Mouse (Mus musculus) brown adipose tissue, adult 24 weeks (tissue): Measurements from ENCODE around the gene Tesc. TPM values are rescaled to one million over a fixed set of nuclear protein-coding genes. Genes with fewer than 3 reads are reported as not detected.

Experiments used
- H3K27ac ChIP-seq: fragments of 200-500 bp; replicated peaks from 2 replicates; pipeline ENCODE4 v1.5.1; 2012; ENCODE audit warnings: low read depth, mild to moderate bottlenecking, low read length
- H3K4me1 ChIP-seq: fragments of 200-500 bp; 2 replicates; pipeline ENCODE4 v1.6.1; 2012; ENCODE audit warnings: low read length, mixed read lengths; ENCODE audit not compliant: control insufficient read depth, insufficient read depth, insufficient read length
- H3K4me3 ChIP-seq: fragments of 200-500 bp; 2 replicates; pipeline ENCODE4 v1.5.1; 2012; ENCODE audit warnings: low read depth, mild to moderate bottlenecking, low read length, moderate library complexity; ENCODE audit not compliant: insufficient read depth
- polyA plus RNA-seq: library from polyadenylated mRNA; stranded (reverse); fragments of >200 nt; gene quantifications from 2 replicates; pipeline ENCODE4 v1.2.4, GENCODE M21; 2012; ENCODE audit not compliant: missing spikeins, insufficient read depth, insufficient read length

Tesc gene
- polyA plus RNA-seq, 1 experiment, result 8.8 TPM

DNA sequence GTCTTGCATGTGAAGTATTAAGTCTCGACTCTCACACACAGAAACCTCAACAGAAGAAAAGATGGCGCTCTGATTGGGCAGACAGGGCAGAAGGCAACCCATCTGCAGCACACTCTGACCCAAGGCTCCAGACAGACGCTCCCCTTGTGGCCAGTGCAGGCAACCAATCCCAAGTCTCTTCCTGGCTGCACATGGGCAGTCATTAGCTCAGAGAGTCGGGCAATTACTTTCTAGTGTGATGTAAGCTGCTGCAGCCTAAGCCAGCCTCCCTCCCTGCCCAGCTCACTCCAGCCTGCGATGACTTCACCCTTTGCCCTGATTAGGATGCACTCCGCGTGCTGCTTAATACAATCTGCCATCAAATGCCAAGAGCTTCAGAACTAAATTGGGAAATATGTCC, 61.6 kb downstream of the Tesc start:
- Histone ChIP-seq H3K4me3 (no peak overlapping the region), H3K27ac (peak overlapping the region; percentile 10; the same call in 1 of the 2 replicates), H3K4me1 (peaks cover 17% of the 10 kb centered on the region)

GRCm38 (mm10) chr5:118090101-118090500, 62.6 kb downstream of the Tesc start:
- no peak overlapping the region for H3K27ac ChIP-seq
- H3K4me1 ChIP-seq, result peaks cover 13% of the 10 kb centered on the region
- H3K4me3 ChIP-seq, result no peak overlapping the region

DNA sequence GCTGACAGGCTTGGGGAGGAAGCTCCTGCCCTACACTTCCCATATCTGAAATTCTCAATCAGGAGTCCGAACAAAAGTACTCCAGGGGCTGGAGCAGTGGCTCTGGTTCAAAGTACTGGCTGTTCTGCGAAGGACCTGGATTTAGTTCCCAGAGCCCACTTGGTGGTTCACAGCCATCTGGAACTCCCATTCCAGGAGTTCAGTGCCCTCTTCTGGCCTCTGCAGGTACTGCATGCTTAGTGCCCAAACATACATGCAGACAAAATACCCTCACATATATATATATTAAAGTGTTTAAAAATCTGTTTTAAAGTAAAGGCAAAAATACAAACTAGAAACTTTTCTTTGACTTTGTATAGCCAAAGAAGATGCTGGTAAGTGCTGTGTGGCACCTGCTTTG, 63.3 kb downstream of the Tesc start:
- H3K27ac ChIP-seq, result no peak overlapping the region
- H3K4me1 ChIP-seq, result peaks cover 13% of the 10 kb centered on the region
- H3K4me3 ChIP-seq, result no peak overlapping the region

GRCm38 (mm10) chr5:118093321-118094035, 65.9 kb downstream of the Tesc start:
- H3K4me3 ChIP-seq, result no peak overlapping the region
- H3K27ac ChIP-seq, result no peak overlapping the region
- H3K4me1 ChIP-seq, result peaks cover 8% of the 10 kb centered on the region

GRCm38 (mm10) chr5:118095433-118095832, 67.9 kb downstream of the Tesc start:
- no peak overlapping the region for H3K27ac ChIP-seq
- no peak overlapping the region for H3K4me3 ChIP-seq
- H3K4me1 ChIP-seq, result no peaks in the 10 kb centered on the region

- no peak overlapping the region for H3K27ac ChIP-seq
- H3K4me1 ChIP-seq, result no peaks in the 10 kb centered on the region
- H3K4me3 ChIP-seq, result no peak overlapping the region
Observed at GRCm38 (mm10) chr5:118095849-118096248, 68.3 kb downstream of the Tesc start.

GRCm38 (mm10) chr5:118096317-118096716, 68.8 kb downstream of the Tesc start:
- Histone ChIP-seq H3K27ac (no peak overlapping the region), H3K4me3 (no peak overlapping the region), H3K4me1 (no peaks in the 10 kb centered on the region)

- no peak overlapping the region for H3K27ac ChIP-seq
- H3K4me3 ChIP-seq, result no peak overlapping the region
- H3K4me1 ChIP-seq, result no peaks in the 10 kb centered on the region
Observed at GRCm38 (mm10) chr5:118099069-118099869, 71.7 kb downstream of the Tesc start.

- no peak overlapping the region for H3K4me3 ChIP-seq
- H3K27ac ChIP-seq, result no peak overlapping the region
- no peaks in the 10 kb centered on the region for H3K4me1 ChIP-seq
Observed at GRCm38 (mm10) chr5:118099870-118100478, 72.4 kb downstream of the Tesc start.

DNA sequence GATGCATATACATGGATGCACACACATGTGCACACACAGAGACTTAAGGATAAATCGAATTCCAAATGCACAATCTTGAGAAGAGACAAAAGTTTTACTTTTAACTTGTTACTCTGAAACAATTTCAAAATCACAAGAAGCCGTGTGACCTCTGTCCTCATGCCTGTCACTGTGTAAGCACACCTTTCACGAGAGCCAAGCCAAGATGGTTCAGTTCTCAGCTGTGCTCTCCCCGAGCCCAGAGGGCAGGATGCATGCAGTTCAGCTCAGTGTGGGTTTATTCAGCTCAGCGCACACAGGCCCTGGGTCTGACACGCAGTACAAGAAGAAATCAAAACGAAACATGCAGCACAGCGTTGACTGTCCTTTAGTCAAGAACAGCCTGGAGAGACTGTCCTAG, 78.0 kb downstream of the Tesc start:
- H3K27ac ChIP-seq, result no peak overlapping the region
- H3K4me3 ChIP-seq, result no peak overlapping the region
- no peaks in the 10 kb centered on the region for H3K4me1 ChIP-seq

DNA sequence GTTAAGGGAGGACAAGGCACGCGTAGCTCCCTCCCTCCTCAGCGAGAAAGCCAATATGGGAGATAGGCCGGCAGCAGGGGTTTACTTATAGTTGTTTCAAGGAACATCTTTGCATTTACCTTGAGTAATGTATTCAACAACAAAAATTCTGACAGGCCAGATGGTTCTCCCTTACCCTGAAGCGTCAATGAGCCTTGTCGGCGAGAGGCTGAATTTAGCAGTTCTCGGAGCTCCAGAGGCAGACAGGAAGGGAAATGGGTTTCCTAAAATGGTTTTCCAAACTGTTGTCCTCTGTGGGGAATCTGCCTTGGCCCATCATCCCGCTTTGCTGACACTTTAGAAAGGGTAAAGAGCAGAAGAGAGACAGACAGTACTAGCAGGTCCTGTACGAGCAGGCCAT, 79.1 kb downstream of the Tesc start:
- no peaks in the 10 kb centered on the region for H3K4me1 ChIP-seq

DNA sequence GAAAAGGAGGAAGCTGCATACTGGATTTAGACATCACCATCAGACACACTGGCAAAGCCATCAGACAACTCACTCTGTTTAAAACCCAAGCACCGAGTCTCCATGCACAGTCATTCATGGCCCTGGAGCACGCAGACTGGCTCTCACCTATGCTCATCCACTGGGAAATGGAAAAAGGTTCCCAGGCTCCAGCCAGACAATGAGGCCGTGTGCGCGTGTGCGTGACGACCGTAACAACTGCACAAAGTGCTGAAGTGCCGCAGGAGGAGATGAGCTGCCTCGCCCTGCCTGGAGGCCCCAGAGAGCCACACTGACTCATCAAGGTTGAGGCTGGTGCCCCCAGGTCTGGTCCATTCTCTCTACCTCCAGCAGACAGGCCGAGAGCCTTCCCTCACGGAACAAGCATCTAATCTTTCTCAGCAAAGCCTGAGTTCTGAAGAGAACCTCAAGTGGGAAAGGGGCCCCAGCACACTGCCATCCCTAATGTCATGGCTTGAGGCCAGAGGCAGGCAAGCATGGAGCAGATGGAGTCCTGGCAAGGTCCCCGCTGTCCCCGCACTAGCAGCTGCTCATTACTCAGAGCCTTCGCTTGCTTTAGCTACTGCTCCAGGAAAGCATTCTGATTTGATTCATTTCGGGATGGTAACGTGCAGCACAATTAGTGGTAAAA, 80.7 kb downstream of the Tesc start:
- Histone ChIP-seq H3K4me1 (no peaks in the 10 kb centered on the region), H3K4me3 (no peak overlapping the region), H3K27ac (no peak overlapping the region)

More for the DNA sequence above, 79.1 kb downstream of the Tesc start:
- Histone ChIP-seq H3K4me3 (no peak overlapping the region), H3K27ac (no peak overlapping the region)

- Histone ChIP-seq H3K4me1 (no peaks in the 10 kb centered on the region), H3K4me3 (no peak overlapping the region), H3K27ac (no peak overlapping the region)
Observed at GRCm38 (mm10) chr5:118108794-118109440, 81.4 kb downstream of the Tesc start.
